Mouse (Mus musculus): ENCODE results near the gene Kansl1. TPM values are rescaled to one million over a fixed set of nuclear protein-coding genes. Genes with fewer than 3 reads are reported as not detected.

The Kansl1 gene
- total and polyA plus RNA-seq, 3 experiments = 17.3 to 48.4 (median 24.7) TPM

- in situ Hi-C loops (cut with MboI; ENCODE audit: low pct_ligation_motif_present, low pct_unique_long_range_greater_than_20kb, low sequenced_read_pairs) (loop anchor here (5.0 kb wide), 1 partner anchor 33 kb away; no protein-coding TSS in a partner anchor), dilution Hi-C loops (cut with MboI; ENCODE audit: extremely low pct_ligation_motif_present, extremely low pct_unique_long_range_greater_than_20kb, low sequenced_read_pairs) (no loop called here)
- peaks cover 9 to 49% of the 10 kb centered on the region in 2 experiments for H3K36me3 ChIP-seq (replicated peaks in 1 of 2; ENCODE audit: control insufficient read depth in 1 of 2, insufficient read depth in 1 of 2, low read length in 1 of 2)
- H3K27me3 ChIP-seq (replicated peaks) = no peaks in the 10 kb centered on the region
- no peak overlapping the region for H3K27ac ChIP-seq (ENCODE audit: insufficient read depth, low read depth)
- H3K9ac ChIP-seq (ENCODE audit: insufficient read depth, low read depth) = no peak overlapping the region
- DNase-seq (ENCODE audit: extremely low read depth) = peak; percentile 46
- TF ChIP-seq JUN (IDR thresholded peaks at IDR 0.05; ENCODE audit: insufficient read depth, low read depth, low read length) = no peak
- no peak for TF ChIP-seq MAFK (IDR thresholded peaks at IDR 0.05; ENCODE audit: insufficient replicate concordance, low read length)
- TF ChIP-seq RCOR1 (conservative IDR thresholded peaks at IDR 0.05; ENCODE audit: low read depth, low read length) = no peak
- peaks cover 44% of the 10 kb centered on the region for H3K79me2 ChIP-seq (replicated peaks; ENCODE audit: control insufficient read depth, extremely low read depth, insufficient read depth, poor library complexity, severe bottlenecking)
- no peaks in the 10 kb centered on the region for H3K9me3 ChIP-seq (replicated peaks; ENCODE audit: low read length)
- H3K4me1 ChIP-seq (ENCODE audit: control insufficient read depth in 1 of 2, insufficient read depth in 2 of 2) = peaks cover 11 to 75% of the 10 kb centered on the region in 2 experiments
- no peak overlapping the region for H3K4me3 ChIP-seq (replicated peaks in 1 of 3; ENCODE audit: low read depth in 2 of 3, low read length in 2 of 3, poor library complexity in 1 of 3)
- no peak overlapping the region for H3K4me2 ChIP-seq (ENCODE audit: insufficient read depth, low read depth, poor library complexity, severe bottlenecking)
Observed at GRCm38 (mm10) chr11:104363823-104364600, 104.6 kb downstream of the Kansl1 start.

- Histone ChIP-seq H3K4me2 (ENCODE audit: insufficient read depth, low read depth, poor library complexity, severe bottlenecking) (no peak overlapping the region), H3K9me3 (replicated peaks; ENCODE audit: low read length) (no peaks in the 10 kb centered on the region), H3K4me3 (replicated peaks in 1 of 3; ENCODE audit: low read depth in 2 of 3, low read length in 2 of 3, poor library complexity in 1 of 3) (no peak overlapping the region), H3K79me2 (replicated peaks; ENCODE audit: control insufficient read depth, extremely low read depth, insufficient read depth, poor library complexity, severe bottlenecking) (peaks cover 38% of the 10 kb centered on the region), H3K4me1 (ENCODE audit: control insufficient read depth in 1 of 2, insufficient read depth in 2 of 2) (peaks cover 8 to 70% of the 10 kb centered on the region in 2 experiments), H3K27me3 (replicated peaks) (no peaks in the 10 kb centered on the region), H3K36me3 (replicated peaks in 1 of 2; ENCODE audit: control insufficient read depth in 1 of 2, insufficient read depth in 1 of 2, low read length in 1 of 2) (peaks cover 12 to 51% of the 10 kb centered on the region in 2 experiments), H3K9ac (ENCODE audit: insufficient read depth, low read depth) (no peak overlapping the region), H3K27ac (ENCODE audit: insufficient read depth, low read depth) (no peak overlapping the region)
- DNase-seq (ENCODE audit: extremely low read depth) = no peak
- dilution Hi-C loops (cut with MboI; ENCODE audit: extremely low pct_ligation_motif_present, extremely low pct_unique_long_range_greater_than_20kb, low sequenced_read_pairs) = no loop called here
- TF ChIP-seq UBTF (IDR thresholded peaks at IDR 0.05; ENCODE audit: low read depth, low read length) (no peak), ZNF384 (IDR thresholded peaks at IDR 0.05; ENCODE audit: low read depth, low read length) (peak; percentile 51; the same call in 1 of the 2 replicates)
- in situ Hi-C loops (cut with MboI; ENCODE audit: low pct_ligation_motif_present, low pct_unique_long_range_greater_than_20kb, low sequenced_read_pairs) = loop anchor here (5.0 kb wide), 1 partner anchor 35 kb away; no protein-coding TSS in a partner anchor
Observed at GRCm38 (mm10) chr11:104362704-104363103, 106.0 kb downstream of the Kansl1 start.

GRCm38 (mm10) chr11:104361790-104362189, 106.9 kb downstream of the Kansl1 start:
- H3K4me3 ChIP-seq (replicated peaks in 1 of 3; ENCODE audit: low read depth in 2 of 3, low read length in 2 of 3, poor library complexity in 1 of 3) = no peak overlapping the region
- 0 out of 2 replicates have a peak overlapping the region, but pooled peaks have one; percentile 20 for H3K27ac ChIP-seq (ENCODE audit: insufficient read depth, low read depth)
- TF ChIP-seq ETS1 (conservative IDR thresholded peaks at IDR 0.05; ENCODE audit: low read depth, low read length) (peak; percentile 75), ZMIZ1 (IDR thresholded peaks at IDR 0.05; ENCODE audit: low read depth, low read length) (no peak), EP300 (IDR thresholded peaks at IDR 0.05; ENCODE audit: low read length) (peak; percentile 87), E2F4 (IDR thresholded peaks at IDR 0.05; ENCODE audit: insufficient replicate concordance, low read depth, low read length) (no peak), MEF2A (IDR thresholded peaks at IDR 0.05; ENCODE audit: borderline replicate concordance, low read depth, low read length) (peak; percentile 92), MYC (IDR thresholded peaks at IDR 0.05; ENCODE audit: low read depth, low read length) (no peak), NRF1 (IDR thresholded peaks at IDR 0.05; ENCODE audit: low read depth, low read length) (no peak), IRF4 (IDR thresholded peaks at IDR 0.05; ENCODE audit: low read depth, low read length) (peak; percentile 54; the same call in 1 of the 2 replicates), ZC3H11A (IDR thresholded peaks at IDR 0.05; ENCODE audit: low read depth, low read length) (no peak), ELF1 (IDR thresholded peaks at IDR 0.05; ENCODE audit: low read depth, low read length) (peak; percentile 64), JUN (IDR thresholded peaks at IDR 0.05; ENCODE audit: insufficient read depth, low read depth, low read length) (peak; percentile 95), JUND (conservative IDR thresholded peaks at IDR 0.05; ENCODE audit: low read depth, low read length) (peak; percentile 88), SMC3 (IDR thresholded peaks at IDR 0.05; ENCODE audit: low read depth, low read length) (no peak), UBTF (IDR thresholded peaks at IDR 0.05; ENCODE audit: low read depth, low read length) (no peak), BHLHE40 (IDR thresholded peaks at IDR 0.05; ENCODE audit: low read depth, low read length) (peak; percentile 39; the same call in 1 of the 2 replicates), HCFC1 (IDR thresholded peaks at IDR 0.05; ENCODE audit: low read depth, low read length) (no peak), NELFE (IDR thresholded peaks at IDR 0.05; ENCODE audit: low read depth, low read length) (no peak), GABPA (IDR thresholded peaks at IDR 0.05; ENCODE audit: insufficient replicate concordance, low read depth, low read length) (no peak)
- H3K36me3 ChIP-seq (replicated peaks in 1 of 2; ENCODE audit: control insufficient read depth in 1 of 2, insufficient read depth in 1 of 2, low read length in 1 of 2) = peaks cover 15 to 58% of the 10 kb centered on the region in 2 experiments
- no peaks in the 10 kb centered on the region for H3K27me3 ChIP-seq (replicated peaks)
- no peak overlapping the region for H3K9ac ChIP-seq (ENCODE audit: insufficient read depth, low read depth)
- H3K79me2 ChIP-seq (replicated peaks; ENCODE audit: control insufficient read depth, extremely low read depth, insufficient read depth, poor library complexity, severe bottlenecking) = peaks cover 33% of the 10 kb centered on the region
- no peaks in the 10 kb centered on the region for H3K9me3 ChIP-seq (replicated peaks; ENCODE audit: low read length)
- peaks cover 8 to 60% of the 10 kb centered on the region in 2 experiments for H3K4me1 ChIP-seq (ENCODE audit: control insufficient read depth in 1 of 2, insufficient read depth in 2 of 2)
- H3K4me2 ChIP-seq (ENCODE audit: insufficient read depth, low read depth, poor library complexity, severe bottlenecking) = no peak overlapping the region
- DNase-seq (ENCODE audit: extremely low read depth) = peak; percentile 85
- in situ Hi-C loops (cut with MboI; ENCODE audit: low pct_ligation_motif_present, low pct_unique_long_range_greater_than_20kb, low sequenced_read_pairs) = loop anchor here (5.0 kb wide), 1 partner anchor 36 kb away; no protein-coding TSS in a partner anchor
- dilution Hi-C loops (cut with MboI; ENCODE audit: extremely low pct_ligation_motif_present, extremely low pct_unique_long_range_greater_than_20kb, low sequenced_read_pairs) = no loop called here

Measured in CH12.LX (cell line).